Mouse (Mus musculus): ENCODE measurements around the gene Stom. TPM values are rescaled to one million over a fixed set of nuclear protein-coding genes. Genes with fewer than 3 reads are reported as not detected.

The Stom gene
- total and polyA plus RNA-seq, 3 experiments = 75.6 to 87.5 (median 82.4) TPM

GRCm38 (mm10) chr2:35317604-35318003 lies 19.2 kb downstream of the Stom start:
- H3K27ac ChIP-seq = no peak overlapping the region
- H3K4me3 ChIP-seq = no peak overlapping the region
- H3K79me2 ChIP-seq (replicated peaks; ENCODE audit: control insufficient read depth, insufficient read depth, low read length) = no peaks in the 10 kb centered on the region
- H3K36me3 ChIP-seq (ENCODE audit: control insufficient read depth, insufficient read depth, low read length) = peaks cover 3% of the 10 kb centered on the region; the same call in 1 of the 2 replicates
- H3K27me3 ChIP-seq (ENCODE audit: control insufficient read depth, insufficient read depth, low read length) = no peaks in the 10 kb centered on the region
- intact Hi-C loops (cut with DNase I) = loop anchor here (2.0 kb wide), 1 partner anchor 31 kb away; no protein-coding TSS in a partner anchor
- no peak overlapping the region for H3K9ac ChIP-seq (ENCODE audit: low read depth, low read length)
- H3K4me1 ChIP-seq (ENCODE audit: control insufficient read depth, insufficient read depth, low read length) = peaks cover 6% of the 10 kb centered on the region; the same call in 1 of the 2 replicates
- 42% methylated on average over 4 of the region's 4 CpGs for WGBS
- no peak for DNase-seq
- TF ChIP-seq POLR2A (IDR thresholded peaks at IDR 0.05; ENCODE audit: insufficient read depth, low read depth, low read length) (no peak), EP300 (IDR thresholded peaks at IDR 0.05; ENCODE audit: insufficient read depth, low read depth, low read length) (no peak), CTCF (IDR thresholded peaks at IDR 0.05) (no peak)

GRCm38 (mm10) chr2:35314300-35314699 lies 22.5 kb downstream of the Stom start:
- no peak for DNase-seq
- WGBS = 74% methylated on average over 3 of the region's 3 CpGs
- H3K79me2 ChIP-seq (replicated peaks; ENCODE audit: control insufficient read depth, insufficient read depth, low read length) = no peaks in the 10 kb centered on the region
- H3K4me3 ChIP-seq = no peak overlapping the region
- H3K4me1 ChIP-seq (ENCODE audit: control insufficient read depth, insufficient read depth, low read length) = peaks cover 5% of the 10 kb centered on the region; the same call in 1 of the 2 replicates
- no peak overlapping the region for H3K9ac ChIP-seq (ENCODE audit: low read depth, low read length)
- H3K27ac ChIP-seq = no peak overlapping the region
- TF ChIP-seq EP300 (IDR thresholded peaks at IDR 0.05; ENCODE audit: insufficient read depth, low read depth, low read length) = no peak
- no peak for TF ChIP-seq CTCF (IDR thresholded peaks at IDR 0.05)
- no peaks in the 10 kb centered on the region for H3K36me3 ChIP-seq (ENCODE audit: control insufficient read depth, insufficient read depth, low read length)
- intact Hi-C loops (cut with DNase I) = no loop called here
- no peaks in the 10 kb centered on the region for H3K27me3 ChIP-seq (ENCODE audit: control insufficient read depth, insufficient read depth, low read length)

DNA sequence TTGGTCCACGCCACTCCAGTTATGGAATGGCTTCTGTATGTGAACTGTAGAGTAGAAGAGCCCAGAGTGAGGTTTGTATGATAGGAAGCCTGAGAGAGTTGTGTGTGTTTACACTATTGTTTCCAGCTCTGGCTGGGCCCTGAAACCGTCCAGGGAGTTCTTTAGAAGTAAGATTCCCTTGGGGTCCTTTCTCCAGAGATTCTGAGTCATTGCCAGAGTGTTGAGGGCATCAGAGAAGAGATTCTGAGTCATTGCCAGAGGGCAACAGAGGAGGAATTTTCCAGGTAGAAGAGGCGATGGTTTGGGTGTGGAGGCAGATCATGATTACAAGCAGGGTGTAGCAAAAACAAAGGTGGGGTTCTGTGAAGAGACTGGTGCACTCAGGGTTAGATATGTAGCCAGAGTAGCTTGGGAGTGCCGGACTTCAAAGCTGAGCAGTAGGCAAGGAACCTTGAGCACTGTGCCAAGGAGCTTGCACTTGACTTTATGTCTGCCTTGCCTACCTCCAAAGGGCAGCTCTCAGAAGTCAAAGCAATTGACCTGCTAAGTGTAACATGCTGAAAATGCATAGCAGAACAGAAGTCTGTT lies 26.8 kb downstream of the Stom start:
- Histone ChIP-seq H3K27me3 (ENCODE audit: control insufficient read depth, insufficient read depth, low read length) (no peaks in the 10 kb centered on the region), H3K4me3 (no peak overlapping the region), H3K36me3 (ENCODE audit: control insufficient read depth, insufficient read depth, low read length) (no peaks in the 10 kb centered on the region), H3K79me2 (replicated peaks; ENCODE audit: control insufficient read depth, insufficient read depth, low read length) (no peaks in the 10 kb centered on the region), H3K9ac (ENCODE audit: low read depth, low read length) (no peak overlapping the region), H3K4me1 (ENCODE audit: control insufficient read depth, insufficient read depth, low read length) (no peaks in the 10 kb centered on the region), H3K27ac (no peak overlapping the region)
- WGBS = 81% methylated on average over 4 of the region's 4 CpGs
- intact Hi-C loops (cut with DNase I) = no loop called here
- DNase-seq = no peak
- no peak for TF ChIP-seq POLR2A (IDR thresholded peaks at IDR 0.05; ENCODE audit: insufficient read depth, low read depth, low read length)
- TF ChIP-seq EP300 (IDR thresholded peaks at IDR 0.05; ENCODE audit: insufficient read depth, low read depth, low read length) = no peak
- TF ChIP-seq CTCF (IDR thresholded peaks at IDR 0.05) = no peak

GRCm38 (mm10) chr2:35308166-35308565 lies 28.6 kb downstream of the Stom start:
- Histone ChIP-seq H3K4me1 (ENCODE audit: control insufficient read depth, insufficient read depth, low read length) (no peaks in the 10 kb centered on the region), H3K4me3 (no peak overlapping the region), H3K79me2 (replicated peaks; ENCODE audit: control insufficient read depth, insufficient read depth, low read length) (no peaks in the 10 kb centered on the region), H3K27me3 (ENCODE audit: control insufficient read depth, insufficient read depth, low read length) (no peaks in the 10 kb centered on the region), H3K36me3 (ENCODE audit: control insufficient read depth, insufficient read depth, low read length) (no peaks in the 10 kb centered on the region), H3K9ac (ENCODE audit: low read depth, low read length) (no peak overlapping the region), H3K27ac (no peak overlapping the region)
- no peak for DNase-seq
- WGBS = 56% methylated on average over 1 of the region's 1 CpGs
- intact Hi-C loops (cut with DNase I) = no loop called here
- TF ChIP-seq POLR2A (IDR thresholded peaks at IDR 0.05; ENCODE audit: insufficient read depth, low read depth, low read length) = no peak
- TF ChIP-seq EP300 (IDR thresholded peaks at IDR 0.05; ENCODE audit: insufficient read depth, low read depth, low read length) = no peak
- no peak for TF ChIP-seq CTCF (IDR thresholded peaks at IDR 0.05)

- H3K4me3 ChIP-seq = no peak overlapping the region
- no peaks in the 10 kb centered on the region for H3K79me2 ChIP-seq (replicated peaks; ENCODE audit: control insufficient read depth, insufficient read depth, low read length)
- H3K27ac ChIP-seq = peak overlapping the region; percentile 41; the same call in 1 of the 2 replicates
- no peak for DNase-seq
- 72% methylated on average over 13 of the region's 13 CpGs for WGBS
- H3K9ac ChIP-seq (ENCODE audit: low read depth, low read length) = no peak overlapping the region
- no peaks in the 10 kb centered on the region for H3K4me1 ChIP-seq (ENCODE audit: control insufficient read depth, insufficient read depth, low read length)
- no peak for TF ChIP-seq EP300 (IDR thresholded peaks at IDR 0.05; ENCODE audit: insufficient read depth, low read depth, low read length)
- intact Hi-C loops (cut with DNase I) = no loop called here
- no peaks in the 10 kb centered on the region for H3K27me3 ChIP-seq (ENCODE audit: control insufficient read depth, insufficient read depth, low read length)
- no peaks in the 10 kb centered on the region for H3K36me3 ChIP-seq (ENCODE audit: control insufficient read depth, insufficient read depth, low read length)
These were observed 34.5 kb downstream of the Stom start for GRCm38 (mm10) chr2:35302049-35302885.

GRCm38 (mm10) chr2:35299437-35299836 lies 37.3 kb downstream of the Stom start:
- no peak overlapping the region for H3K27ac ChIP-seq
- 82% methylated on average over 2 of the region's 2 CpGs for WGBS
- no peak for DNase-seq
- no peaks in the 10 kb centered on the region for H3K27me3 ChIP-seq (ENCODE audit: control insufficient read depth, insufficient read depth, low read length)
- intact Hi-C loops (cut with DNase I) = loop anchor here (10.0 kb wide), 1 partner anchor 635 kb away; no protein-coding TSS in a partner anchor
- no peaks in the 10 kb centered on the region for H3K36me3 ChIP-seq (ENCODE audit: control insufficient read depth, insufficient read depth, low read length)
- H3K4me3 ChIP-seq = no peak overlapping the region
- no peaks in the 10 kb centered on the region for H3K4me1 ChIP-seq (ENCODE audit: control insufficient read depth, insufficient read depth, low read length)
- TF ChIP-seq CTCF (IDR thresholded peaks at IDR 0.05) (no peak), EP300 (IDR thresholded peaks at IDR 0.05; ENCODE audit: insufficient read depth, low read depth, low read length) (no peak), POLR2A (IDR thresholded peaks at IDR 0.05; ENCODE audit: insufficient read depth, low read depth, low read length) (no peak)
- H3K9ac ChIP-seq (ENCODE audit: low read depth, low read length) = no peak overlapping the region
- H3K79me2 ChIP-seq (replicated peaks; ENCODE audit: control insufficient read depth, insufficient read depth, low read length) = no peaks in the 10 kb centered on the region
